Mouse (Mus musculus) lung, embryonic 14.5 days (tissue): Measurements from ENCODE around the gene Camk1d. TPM values are rescaled to one million over a fixed set of nuclear protein-coding genes. Genes with fewer than 3 reads are reported as not detected.
A peak's percentile ranks its signal among the peaks of the same experiment; 100 is the strongest.

Source experiments
- ATAC-seq: fragments of 200-750 bp; cut with Nextera tagmentation; 2 replicates; pipeline ENCODE4 v1.8.0; 2017; ENCODE audit warnings: mild to moderate bottlenecking, moderate TSS enrichment, moderate library complexity; ENCODE audit not compliant: insufficient read depth
- DNase-seq: peaks from one replicate; pipeline ENCODE4 v3.0.0-alpha.2; 2015
- H3K27ac ChIP-seq: fragments of 300-500 bp; sonication (generic); 2 replicates; pipeline ENCODE4 v1.5.1; 2014; ENCODE audit warnings: low read depth, mild to moderate bottlenecking, moderate library complexity
- H3K27me3 ChIP-seq: fragments of 300-500 bp; sonication (generic); 2 replicates; pipeline ENCODE4 v1.6.1; 2014; ENCODE audit warnings: low read length, control low read depth; ENCODE audit not compliant: insufficient read depth
- H3K36me3 ChIP-seq: fragments of 300-500 bp; sonication (generic); 2 replicates; pipeline ENCODE4 v1.6.1; 2014; ENCODE audit warnings: control low read depth; ENCODE audit not compliant: insufficient read depth
- H3K4me1 ChIP-seq: fragments of 300-500 bp; sonication (generic); 2 replicates; pipeline ENCODE4 v1.6.1; 2014; ENCODE audit warnings: antibody characterized with exemption, control low read depth; ENCODE audit not compliant: insufficient read depth
- H3K4me2 ChIP-seq: fragments of 300-500 bp; sonication (generic); 2 replicates; pipeline ENCODE4 v1.6.1; 2014; ENCODE audit warnings: mild to moderate bottlenecking
- H3K4me3 ChIP-seq: fragments of 300-500 bp; sonication (generic); 2 replicates; pipeline ENCODE4 v1.5.1; 2014; ENCODE audit warnings: low read depth, low read length
- H3K9ac ChIP-seq: fragments of 300-500 bp; sonication (generic); 2 replicates; pipeline ENCODE4 v1.6.1; 2014
- H3K9me3 ChIP-seq: fragments of 300-500 bp; sonication (generic); 2 replicates; pipeline ENCODE4 v1.6.1; 2016; ENCODE audit warnings: low read depth, low read length, control low read depth
- CTCF ChIP-seq: IDR thresholded peaks from 2 replicates; pipeline ENCODE4 v1.5.1; 2016; ENCODE audit warnings: antibody characterized with exemption, low read depth
- WGBS: fragments of 180-500 bp; shearing (Covaris S2); extraction: QIAGEN DNeasy Blood & Tissue Kit; methylation state at CpG from one replicate; pipeline ENCODE4 v1.1.7; 2014; 5-methylcytosine and 5-hydroxymethylcytosine counted together
- polyA plus RNA-seq: library from polyadenylated mRNA; unstranded; fragments of >200 nt; fragmentation: Nextera tagmentation; extraction: Ambion mirVana; gene quantifications from 2 replicates; pipeline ENCODE4 v1.2.1, GENCODE M21; 2014

Camk1d gene
- polyA plus RNA-seq, 1 experiment from 2014 or later: 2.9 TPM

- TF ChIP-seq CTCF: no peak
- Histone ChIP-seq H3K9ac (no peak overlapping the region), H3K27ac (peak overlapping the region; percentile 63)
These were observed 15.6 kb upstream of the Camk1d start for GRCm38 (mm10) chr2:5729931-5730330.

GRCm38 (mm10) chr2:5725028-5725701, 10.8 kb upstream of the Camk1d start:
- DNase-seq (no peak), ATAC-seq (no peak)
- H3K4me2 ChIP-seq: no peak overlapping the region
- H3K9ac ChIP-seq: no peak overlapping the region
- no peaks in the 10 kb centered on the region for H3K27me3 ChIP-seq
- no peak overlapping the region for H3K4me3 ChIP-seq
- H3K27ac ChIP-seq: no peak overlapping the region
- H3K4me1 ChIP-seq: no peaks in the 10 kb centered on the region
- no peaks in the 10 kb centered on the region for H3K36me3 ChIP-seq
- no peak for TF ChIP-seq CTCF
- WGBS: 18% methylated on average over 8 of the region's 8 CpGs
- H3K9me3 ChIP-seq: no peaks in the 10 kb centered on the region

More at GRCm38 (mm10) chr2:5729931-5730330, 15.6 kb upstream of the Camk1d start:
- no peaks in the 10 kb centered on the region for H3K9me3 ChIP-seq
- WGBS: 46% methylated on average over 7 of the region's 7 CpGs
- no peaks in the 10 kb centered on the region for H3K4me1 ChIP-seq
- DNase-seq (no peak), ATAC-seq (no peak; the same call in 1 of the 2 replicates)
- H3K27me3 ChIP-seq: no peaks in the 10 kb centered on the region
- no peak overlapping the region for H3K4me2 ChIP-seq
- no peaks in the 10 kb centered on the region for H3K36me3 ChIP-seq
- H3K4me3 ChIP-seq: no peak overlapping the region

- WGBS: 83% methylated on average over 6 of the region's 6 CpGs
These were observed 3.4 kb upstream of the Camk1d start for GRCm38 (mm10) chr2:5717675-5718074.

GRCm38 (mm10) chr2:5715544-5715943, 1.2 kb upstream of the Camk1d start:
- Histone ChIP-seq H3K9ac (no peak overlapping the region), H3K27ac (no peak overlapping the region), H3K4me1 (peaks cover 5% of the 10 kb centered on the region), H3K27me3 (peaks cover 28% of the 10 kb centered on the region), H3K9me3 (peaks cover 3% of the 10 kb centered on the region; the same call in 1 of the 2 replicates), H3K36me3 (no peaks in the 10 kb centered on the region), H3K4me3 (no peak overlapping the region), H3K4me2 (no peak overlapping the region; the same call in 1 of the 2 replicates)
- ATAC-seq (no peak), DNase-seq (no peak)
- TF ChIP-seq CTCF: no peak
- WGBS: 20% methylated on average over 2 of the region's 2 CpGs

More at GRCm38 (mm10) chr2:5717675-5718074, 3.4 kb upstream of the Camk1d start:
- 0 out of 2 replicates have a peak, but pooled peaks have one; percentile 2 for TF ChIP-seq CTCF
- Histone ChIP-seq H3K27me3 (peaks cover 12% of the 10 kb centered on the region), H3K9me3 (peaks cover 3% of the 10 kb centered on the region; the same call in 1 of the 2 replicates), H3K27ac (no peak overlapping the region), H3K4me1 (peaks cover 5% of the 10 kb centered on the region), H3K4me3 (no peak overlapping the region), H3K4me2 (no peak overlapping the region), H3K36me3 (no peaks in the 10 kb centered on the region), H3K9ac (no peak overlapping the region)
- no peak for ATAC-seq
- no peak for DNase-seq

- TF ChIP-seq CTCF: no peak; the same call in 1 of the 2 replicates
- ATAC-seq (peak; percentile 32; the same call in 1 of the 2 replicates), DNase-seq (peak; percentile 58)
- Histone ChIP-seq H3K4me1 (peaks cover 5% of the 10 kb centered on the region), H3K27me3 (peaks cover 28% of the 10 kb centered on the region), H3K27ac (no peak overlapping the region), H3K36me3 (no peaks in the 10 kb centered on the region), H3K4me2 (peak overlapping the region; percentile 99), H3K4me3 (peak overlapping the region; percentile 55), H3K9me3 (peaks cover 3% of the 10 kb centered on the region; the same call in 1 of the 2 replicates), H3K9ac (0 out of 2 replicates have a peak overlapping the region, but pooled peaks have one; percentile 49)
- WGBS: 1% methylated on average over 19 of the region's 19 CpGs
These were observed 717 bp upstream of the Camk1d start for GRCm38 (mm10) chr2:5715054-5715410.

GRCm38 (mm10) chr2:5713325-5714210, 747 bp downstream of the Camk1d start:
- TF ChIP-seq CTCF: no peak
- H3K9me3 ChIP-seq: peaks cover 3% of the 10 kb centered on the region; the same call in 1 of the 2 replicates
- DNase-seq: peak; percentile 19
- peak; percentile 29; the same call in 1 of the 2 replicates for ATAC-seq
- no peak overlapping the region for H3K27ac ChIP-seq
- H3K36me3 ChIP-seq: no peaks in the 10 kb centered on the region
- H3K4me3 ChIP-seq: peak overlapping the region; percentile 55
- H3K9ac ChIP-seq: peak overlapping the region; percentile 49
- H3K4me2 ChIP-seq: peak overlapping the region; percentile 99
- H3K27me3 ChIP-seq: peaks cover 28% of the 10 kb centered on the region
- H3K4me1 ChIP-seq: peaks cover 5% of the 10 kb centered on the region
- under 1% methylated on average over 49 of the region's 49 CpGs for WGBS
